Mouse (Mus musculus) kidney, postnatal 36 days (tissue): ENCODE data around the gene Gcn1l1.

Source experiments
- DNase-seq, 2 experiments: peaks; one replicate each; pipeline ENCODE4 v3.0.0; 2021 to 2022; ENCODE audit warnings: mixed read lengths in 2 of 2

Gene Gcn1l1

DNA sequence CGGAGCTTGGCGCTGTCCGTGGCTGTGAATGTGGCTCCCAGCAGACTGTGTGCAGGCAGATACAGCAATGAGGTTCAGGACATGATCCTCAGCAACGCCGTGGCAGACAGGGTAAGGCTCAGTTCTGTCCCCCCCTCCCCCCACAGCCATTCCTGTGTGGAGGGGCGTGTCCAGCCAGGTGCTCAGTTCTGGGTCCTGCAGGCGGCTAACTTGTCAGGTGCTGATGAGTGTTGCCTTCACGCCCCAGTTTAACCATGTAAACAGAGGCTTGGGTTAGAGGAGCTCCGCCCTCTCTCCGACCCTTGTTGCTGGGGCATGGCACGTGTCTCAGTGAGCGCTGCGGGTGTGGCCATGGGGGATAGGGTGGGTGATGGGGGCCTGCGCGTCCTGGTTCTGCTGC is 54.6 kb downstream of the Gcn1l1 start:
- DNase-seq = no peak

DNA sequence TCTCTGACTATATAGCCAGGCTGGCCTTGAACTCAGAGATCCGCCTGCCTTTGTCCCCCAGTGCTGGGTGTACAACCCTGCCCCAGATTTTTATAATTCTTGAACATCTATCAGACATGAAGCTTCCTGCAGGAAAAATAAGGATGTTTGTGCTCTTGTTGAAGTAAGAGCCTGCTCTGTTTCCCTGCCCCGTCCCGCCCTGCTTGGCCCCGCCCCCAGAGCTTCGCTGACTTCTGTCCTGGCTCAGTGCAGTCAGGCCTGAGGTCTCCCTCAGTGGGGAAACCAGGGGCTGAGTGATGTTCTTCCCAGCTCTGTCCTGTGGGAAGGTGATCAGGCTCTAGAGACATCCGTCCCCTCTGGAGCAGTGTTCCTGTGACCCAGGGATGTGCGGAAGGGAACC is 57.6 kb downstream of the Gcn1l1 start:
- no peak for DNase-seq

DNA sequence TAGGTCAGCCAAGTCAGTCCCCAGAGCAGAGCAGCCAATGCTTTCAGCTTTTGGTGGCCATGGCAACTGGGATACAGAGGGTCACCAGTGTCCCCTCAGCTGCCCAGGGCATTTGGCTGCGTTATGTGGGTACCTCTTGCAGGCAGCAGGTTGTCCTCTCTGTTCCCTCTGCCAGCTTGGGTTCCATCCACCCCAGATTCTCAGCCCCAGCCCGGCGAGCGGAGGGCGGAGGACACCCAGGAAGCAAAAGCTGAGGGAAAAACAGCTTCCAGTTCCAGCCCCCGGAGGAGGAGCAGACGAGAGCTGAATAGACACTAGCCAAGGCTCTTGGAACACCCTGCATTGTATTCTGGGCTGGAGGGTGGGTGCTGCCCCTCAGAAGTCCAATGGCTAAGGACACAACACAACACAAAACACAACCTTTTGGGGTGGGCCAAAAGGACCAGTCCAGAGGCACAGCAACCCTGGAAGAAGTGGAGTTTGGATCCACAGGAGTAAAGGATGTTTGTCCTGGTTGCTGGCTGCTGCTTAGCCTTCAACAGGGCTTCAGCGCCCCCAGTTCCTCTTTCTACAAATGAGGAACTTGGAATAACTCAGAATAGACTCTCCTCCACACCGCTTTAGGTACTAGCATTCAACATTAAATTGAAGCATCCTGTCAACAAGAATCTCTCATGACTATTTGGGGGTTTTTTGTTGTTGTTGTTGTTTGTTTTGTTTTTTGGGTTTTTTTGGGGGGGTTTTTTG is 58.8 kb downstream of the Gcn1l1 start:
- DNase-seq = no peak

DNA sequence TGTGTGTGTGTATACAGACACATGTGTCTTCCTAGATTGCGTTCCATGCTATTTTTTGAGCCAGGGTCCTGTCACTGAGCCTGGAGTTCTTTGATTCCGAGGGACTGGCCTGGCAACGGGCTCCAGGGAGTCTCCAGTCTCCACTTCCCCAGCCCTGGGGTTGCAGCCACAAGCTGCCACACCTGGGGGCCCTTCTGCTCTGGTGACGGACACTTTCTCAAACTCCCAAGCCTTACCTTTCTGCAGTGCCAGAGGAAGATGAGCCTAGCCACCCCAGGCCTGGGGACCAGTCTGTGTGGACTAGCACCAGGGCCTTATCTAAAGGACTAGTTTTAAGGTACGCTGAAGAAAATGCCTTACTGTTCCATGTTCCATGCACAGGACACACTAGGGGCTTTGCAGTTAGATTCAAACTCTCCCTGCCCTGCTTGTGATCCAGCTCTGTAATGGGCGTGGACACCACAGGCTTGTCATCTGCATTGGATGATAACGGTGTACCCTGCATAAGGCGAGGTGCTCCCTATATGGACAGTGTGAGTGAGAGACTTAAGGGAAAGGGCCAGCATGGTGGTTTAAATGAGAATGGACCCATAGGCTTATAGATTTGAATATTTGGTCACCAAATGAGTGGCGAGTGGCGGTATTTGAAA is 61.3 kb downstream of the Gcn1l1 start:
- DNase-seq = no peak

DNA sequence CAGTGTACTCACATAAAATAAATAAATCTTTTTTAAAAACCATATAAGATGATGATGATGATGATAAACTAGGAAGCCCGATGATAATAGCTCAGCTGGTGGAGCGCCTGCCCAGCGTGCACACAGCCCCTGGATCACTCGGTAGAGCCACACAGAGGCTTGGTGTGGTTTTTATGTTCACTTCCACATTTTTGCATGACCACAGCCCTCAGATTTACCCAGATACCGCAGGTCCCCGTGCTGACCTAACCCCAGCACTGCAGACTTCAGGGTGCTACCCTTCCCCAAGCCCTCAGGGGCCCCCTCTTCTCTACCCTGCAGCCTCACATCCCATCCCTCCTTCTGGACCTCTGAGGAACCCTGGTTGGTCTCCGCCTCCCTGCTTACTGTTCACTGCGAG is 63.0 kb downstream of the Gcn1l1 start:
- no peak for DNase-seq

DNA sequence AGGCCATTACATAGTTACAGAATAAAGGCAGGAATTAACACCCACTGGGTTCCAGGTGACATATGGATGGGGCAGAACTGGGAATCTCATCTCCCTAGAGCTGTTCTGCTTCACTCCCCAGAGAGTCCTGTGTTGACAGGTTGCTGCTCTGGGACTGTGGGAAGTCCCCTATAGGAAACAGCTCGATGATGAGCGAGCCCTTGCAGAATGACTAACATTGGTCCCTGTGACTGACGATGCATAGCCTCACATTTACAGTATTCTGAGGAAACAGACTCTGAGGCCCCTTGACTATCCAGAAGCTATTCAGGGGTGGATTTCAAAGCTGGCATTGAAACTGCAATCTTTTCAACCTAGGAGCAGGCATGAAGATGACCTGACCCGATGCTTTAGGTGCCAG is 64.6 kb downstream of the Gcn1l1 start:
- DNase-seq = no peak

DNA sequence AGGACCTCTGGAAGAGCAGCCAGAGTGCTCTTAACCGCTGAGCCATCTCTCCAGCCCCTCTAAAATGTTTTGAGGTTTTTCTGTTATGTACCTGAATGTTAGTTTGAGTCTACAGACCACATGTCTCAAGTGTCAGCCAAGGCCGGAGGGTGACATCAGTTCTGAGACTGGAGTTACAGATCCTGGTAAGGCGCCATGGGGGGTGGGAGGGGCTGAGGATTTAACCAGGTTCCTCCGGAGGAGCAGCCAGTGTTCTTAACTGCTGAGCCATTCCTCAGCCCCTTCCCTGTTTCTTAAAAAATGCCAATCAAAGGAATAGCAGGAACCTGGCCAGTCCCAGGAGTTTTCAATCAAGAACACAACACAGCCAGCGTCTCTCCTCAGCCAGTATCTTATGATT is 65.2 kb downstream of the Gcn1l1 start:
- no peak for DNase-seq

DNA sequence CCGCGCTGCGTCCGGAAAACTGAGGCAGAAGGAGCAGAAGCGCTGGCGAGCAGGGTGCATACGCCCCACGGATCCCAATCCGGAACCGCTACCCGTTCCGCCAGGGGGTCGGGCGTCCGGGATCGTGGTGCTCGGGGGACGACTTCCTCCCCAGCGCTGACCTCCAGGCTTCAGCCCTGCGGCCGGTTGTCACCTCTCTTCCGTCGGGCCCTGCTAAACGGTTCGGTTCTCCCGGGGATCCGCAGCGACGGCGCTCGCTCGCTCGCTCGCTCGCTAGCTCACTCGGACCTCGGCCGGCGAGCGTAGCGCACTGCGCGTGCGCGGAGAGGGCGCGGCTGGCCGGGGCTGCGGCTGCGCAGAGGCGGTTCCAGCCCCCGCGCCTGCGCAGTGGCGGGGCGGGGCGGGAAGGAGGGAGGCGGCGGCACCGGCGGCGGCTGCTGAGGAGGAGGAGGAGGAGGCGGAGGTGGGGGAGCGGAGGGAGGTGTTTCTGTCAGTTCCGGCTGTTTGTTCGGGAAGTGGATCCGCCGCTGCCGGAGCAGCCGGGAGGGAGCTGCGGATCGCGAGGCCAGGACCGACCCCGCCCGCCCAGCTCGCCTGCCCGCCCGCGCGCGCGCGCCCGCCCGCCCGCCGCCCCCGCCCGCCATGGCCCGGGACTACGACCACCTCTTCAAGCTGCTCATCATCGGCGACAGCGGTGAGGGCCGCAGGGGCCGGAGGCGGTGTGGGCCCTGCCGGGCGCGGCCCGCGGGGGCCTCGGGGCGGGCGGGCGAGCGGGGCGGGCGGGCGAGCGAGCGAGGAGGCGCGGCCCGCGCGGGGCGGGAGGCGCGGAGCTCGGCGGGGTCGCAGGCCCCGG is 66.7 kb downstream of the Gcn1l1 start, which contains the start of gene Rab35:
TSS of gene Rab35 (plus strand) at position 404 of the 853 bp plus-strand sequence.
- peak; percentile 96 for DNase-seq

DNA sequence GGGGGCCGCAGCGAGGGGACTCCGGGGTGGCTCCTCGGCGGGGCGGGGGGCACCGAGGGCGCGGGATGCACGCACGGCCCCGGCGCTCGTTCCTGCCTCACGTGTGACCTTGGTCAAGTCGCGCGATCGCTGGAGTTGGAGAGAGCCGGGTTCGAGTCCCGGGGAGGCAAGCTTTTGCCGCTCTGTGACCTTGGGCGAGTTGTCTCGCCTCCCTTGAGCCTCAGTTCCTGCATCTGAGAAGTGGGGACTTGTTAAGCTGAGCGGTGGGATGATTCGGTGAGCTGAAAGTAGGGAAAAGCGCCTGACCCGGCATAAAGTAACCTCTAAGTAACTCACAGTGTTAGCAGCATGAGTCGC is 67.3 kb downstream of the Gcn1l1 start:
- DNase-seq = peak in 1 of 2 experiments; percentile 64

DNA sequence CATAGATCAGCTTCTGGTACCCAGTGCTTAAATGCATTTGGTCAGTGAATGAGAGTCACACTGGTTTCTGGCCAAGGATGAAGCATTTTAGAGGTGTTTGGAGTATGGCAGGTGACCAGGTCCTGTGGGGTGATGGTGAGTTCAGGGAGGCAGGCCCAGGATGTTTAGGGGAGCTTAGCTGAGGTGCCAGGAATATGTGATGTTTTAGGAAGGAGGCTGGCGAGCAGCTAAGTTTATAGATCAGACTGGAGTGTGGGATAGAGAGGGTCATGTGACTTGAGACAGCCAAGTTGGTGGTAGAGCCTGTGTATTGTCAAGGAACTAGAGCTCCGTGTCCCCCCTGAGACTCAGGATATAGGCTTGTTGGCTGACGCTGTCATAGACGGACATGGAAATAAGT is 68.0 kb downstream of the Gcn1l1 start:
- no peak for DNase-seq

DNA sequence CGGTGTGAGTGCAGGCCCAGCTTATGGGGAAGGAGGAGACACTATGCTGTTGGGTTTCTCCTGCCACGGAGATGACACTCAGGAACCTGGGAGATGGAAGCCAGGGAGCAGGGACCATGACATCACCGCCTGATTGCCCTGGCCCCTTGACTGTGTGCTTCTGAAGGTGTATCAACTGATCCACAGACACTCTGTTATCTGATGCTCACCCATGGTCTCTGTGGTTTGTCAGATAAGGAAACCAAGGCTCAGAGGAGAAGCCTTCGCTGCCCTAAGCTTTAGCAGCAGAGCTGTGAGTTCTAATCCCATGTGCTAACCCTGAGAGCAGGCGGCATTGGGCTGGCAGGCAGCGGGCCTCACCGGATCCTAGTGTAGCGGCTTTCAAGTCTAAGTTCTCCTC is 69.0 kb downstream of the Gcn1l1 start:
- DNase-seq = no peak

DNA sequence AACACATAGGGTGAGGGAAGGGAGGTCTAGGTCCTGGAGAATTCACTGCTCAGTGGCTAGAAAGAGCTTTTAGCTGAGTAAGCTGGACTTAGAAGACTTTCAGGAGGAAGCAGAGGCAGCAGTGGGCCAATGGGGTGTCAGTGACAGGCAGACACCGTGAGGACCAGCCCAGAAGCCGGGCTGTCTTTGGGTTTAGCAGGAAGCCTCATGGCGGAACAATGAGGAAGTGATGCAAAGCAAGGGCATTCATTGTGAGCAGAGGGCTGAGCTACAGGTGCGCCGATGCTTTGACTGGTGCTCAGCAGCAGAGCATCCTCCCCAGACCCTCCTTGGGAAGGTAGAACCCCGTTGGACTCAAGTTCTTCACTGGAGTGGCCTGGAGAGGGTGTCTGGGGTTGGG is 70.5 kb downstream of the Gcn1l1 start:
- DNase-seq = peak in 1 of 2 experiments; percentile 32

DNA sequence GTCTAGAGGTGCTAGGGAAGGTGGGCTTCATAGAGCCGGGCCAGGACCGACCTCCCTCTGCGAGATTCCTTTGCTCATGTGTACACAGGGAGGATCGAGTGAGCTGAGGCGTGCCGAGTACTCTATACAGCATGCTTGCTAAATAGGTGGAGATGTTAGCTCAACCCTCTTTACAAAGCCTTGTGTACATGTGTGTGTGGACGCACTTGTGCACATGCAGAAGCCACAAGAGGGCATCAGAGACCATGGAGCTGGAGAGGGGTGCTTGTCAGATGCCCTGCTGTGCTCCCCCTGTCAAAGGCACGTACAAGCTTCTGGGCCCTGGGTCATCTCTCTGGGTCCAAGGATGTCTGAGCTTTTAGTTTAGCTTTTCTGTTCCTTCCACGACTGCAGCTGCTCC is 79.1 kb downstream of the Gcn1l1 start:
- DNase-seq = no peak

DNA sequence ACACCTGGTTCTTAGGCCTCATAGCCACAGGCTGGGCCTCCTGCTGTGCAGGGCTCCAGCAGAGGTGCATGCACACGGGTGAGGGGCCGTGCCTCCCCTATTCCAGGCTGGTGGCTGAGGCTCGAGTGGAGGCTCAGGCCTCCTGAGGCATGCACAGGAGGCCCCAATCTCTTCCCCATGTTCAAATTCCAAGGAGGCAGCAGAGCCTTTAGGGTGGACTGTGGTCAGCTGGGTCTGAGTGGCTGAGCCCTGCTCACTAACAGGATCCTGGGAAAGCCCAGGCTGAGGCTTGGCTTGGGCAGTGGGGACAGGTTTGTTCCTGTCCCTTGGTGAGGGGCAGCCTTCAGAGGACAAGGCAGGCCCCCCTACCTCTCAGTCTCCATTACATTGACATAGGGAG is 83.8 kb downstream of the Gcn1l1 start:
- DNase-seq = no peak

DNA sequence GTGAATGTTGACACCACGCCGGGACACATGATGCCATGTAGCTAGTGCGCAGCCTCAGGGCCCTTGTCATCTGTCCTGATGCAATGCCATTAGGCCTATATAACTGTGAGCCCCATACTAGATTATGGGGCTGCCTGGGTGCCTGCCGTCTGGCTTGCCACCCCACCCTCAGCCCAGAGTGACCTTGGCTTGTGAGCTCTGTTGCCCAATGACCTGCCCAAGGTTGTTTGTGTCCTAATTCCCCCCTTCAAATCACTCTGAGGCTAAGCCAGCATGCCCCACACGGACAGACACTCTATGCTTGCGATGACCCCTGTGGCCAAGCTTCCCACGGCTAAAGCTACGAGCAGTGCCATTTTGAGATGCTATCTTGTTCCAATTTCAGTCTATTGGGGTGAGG is 84.6 kb downstream of the Gcn1l1 start:
- no peak for DNase-seq

DNA sequence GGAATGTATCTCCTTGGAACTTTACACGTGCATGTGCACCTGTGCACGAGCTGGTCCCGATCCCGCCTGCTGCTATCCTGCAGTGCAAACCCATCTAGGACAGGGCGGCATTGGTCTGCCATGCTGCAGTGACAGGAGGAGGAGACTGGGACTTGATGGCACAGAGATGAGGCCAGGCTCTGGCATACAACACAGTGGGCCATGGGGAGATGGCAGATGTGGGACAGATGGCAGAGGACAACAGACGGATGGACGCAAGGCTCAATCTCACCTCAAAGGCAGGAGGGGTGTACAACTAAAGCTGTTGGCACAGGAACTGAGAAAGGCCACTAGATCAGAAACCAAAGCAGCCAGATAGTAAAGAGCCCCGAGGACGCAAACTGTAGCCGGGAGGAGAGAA is 85.8 kb downstream of the Gcn1l1 start:
- DNase-seq = no peak

DNA sequence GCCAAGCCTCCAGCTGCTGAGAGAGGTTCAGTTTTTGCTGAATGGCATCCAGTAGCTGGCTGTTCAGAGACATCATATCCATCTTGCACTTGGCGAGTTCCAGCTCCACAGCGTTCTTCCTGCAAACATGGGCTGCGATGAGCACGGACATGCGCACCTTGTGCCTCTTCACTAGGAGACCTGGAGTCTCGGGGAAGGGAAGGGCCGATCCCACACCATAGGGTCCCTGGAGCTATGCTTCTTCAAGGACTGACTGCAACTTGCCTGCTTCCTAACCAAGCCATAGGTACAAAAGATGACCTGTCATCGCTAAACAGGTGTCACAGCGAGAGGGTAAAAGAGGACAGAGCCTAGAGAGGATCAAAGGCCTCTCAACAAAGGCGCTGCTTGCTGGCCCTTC is 86.8 kb downstream of the Gcn1l1 start:
- DNase-seq = no peak

DNA sequence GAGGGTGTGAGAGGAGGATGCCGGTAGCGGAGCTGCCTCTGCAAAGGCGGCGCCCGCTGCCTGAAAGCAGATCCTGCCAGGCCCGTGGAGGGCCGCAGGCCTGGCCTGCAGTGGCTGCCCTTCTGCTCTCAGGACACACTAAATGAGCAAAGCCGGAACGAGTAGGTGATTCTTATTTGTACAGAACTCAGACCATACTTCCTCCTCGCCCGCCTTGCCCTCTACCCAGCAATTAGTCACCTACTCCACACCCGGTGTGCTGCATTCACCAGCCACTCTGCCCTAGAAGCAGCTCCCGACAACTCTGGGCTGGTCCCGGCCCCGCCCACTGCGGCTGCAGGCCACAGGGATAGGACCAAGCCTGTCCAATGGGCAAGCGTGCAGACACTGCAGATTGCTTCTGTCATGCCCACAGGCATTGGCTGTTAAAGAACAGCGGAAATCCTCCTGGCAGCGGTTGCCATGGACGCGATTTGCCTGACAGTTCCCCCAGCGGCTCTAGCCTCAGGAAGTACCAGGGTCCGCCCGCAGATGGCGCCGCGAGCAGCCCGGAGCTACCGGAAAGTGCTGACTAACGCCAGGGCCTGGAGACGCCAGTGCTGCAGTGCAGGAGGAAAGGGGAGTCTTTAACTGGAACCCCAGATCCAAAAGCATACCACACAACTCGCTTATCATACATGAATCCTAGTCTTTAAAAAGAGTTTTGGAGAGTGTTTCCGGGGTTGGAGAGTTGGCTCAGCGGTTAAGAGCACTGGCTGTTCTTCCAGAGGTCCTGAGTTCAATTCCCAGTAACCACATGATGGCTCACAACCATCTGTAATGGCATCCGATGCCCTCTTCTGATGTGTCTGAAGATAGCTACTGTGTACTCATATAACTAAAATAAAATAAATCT is 87.9 kb downstream of the Gcn1l1 start:
- DNase-seq = peak; percentile 100

DNA sequence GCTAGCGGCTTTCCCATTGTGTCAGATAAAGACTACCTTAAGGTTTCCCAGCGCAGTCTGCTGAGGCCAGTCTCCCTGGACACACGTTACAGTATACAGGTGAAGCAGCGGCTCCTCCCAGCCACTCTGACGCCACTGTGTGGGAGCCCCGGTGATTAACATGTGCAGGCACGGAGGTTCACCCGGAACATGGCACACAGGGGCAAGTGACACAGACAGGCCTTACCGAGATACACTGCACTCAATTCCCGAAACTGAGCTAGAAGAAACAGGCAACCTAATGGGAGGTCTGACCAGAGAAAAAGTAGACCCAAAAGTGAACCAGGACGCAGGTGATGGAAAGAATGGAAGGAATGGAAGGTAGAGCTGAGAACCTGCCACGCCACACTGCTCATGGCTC is 88.7 kb downstream of the Gcn1l1 start:
- DNase-seq = no peak

DNA sequence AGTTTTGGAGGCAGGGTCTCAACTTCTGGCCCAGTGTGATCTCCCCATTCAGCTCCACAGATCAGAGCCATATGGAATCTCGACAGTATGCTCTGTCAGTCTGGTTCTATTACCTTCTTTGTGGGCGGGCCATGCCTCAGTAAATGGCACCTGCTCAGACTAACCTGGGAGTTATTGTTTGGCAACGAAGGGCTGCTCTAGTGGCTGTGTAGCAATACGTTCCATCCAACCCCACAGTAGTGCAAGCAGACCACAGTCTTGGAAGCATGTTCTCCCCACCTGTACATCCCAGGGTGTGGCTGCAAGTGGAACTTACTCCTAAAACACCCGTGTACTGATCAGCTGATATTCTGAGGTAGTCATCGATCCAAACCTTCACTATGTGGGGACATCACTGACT is 91.6 kb downstream of the Gcn1l1 start:
- no peak for DNase-seq

DNA sequence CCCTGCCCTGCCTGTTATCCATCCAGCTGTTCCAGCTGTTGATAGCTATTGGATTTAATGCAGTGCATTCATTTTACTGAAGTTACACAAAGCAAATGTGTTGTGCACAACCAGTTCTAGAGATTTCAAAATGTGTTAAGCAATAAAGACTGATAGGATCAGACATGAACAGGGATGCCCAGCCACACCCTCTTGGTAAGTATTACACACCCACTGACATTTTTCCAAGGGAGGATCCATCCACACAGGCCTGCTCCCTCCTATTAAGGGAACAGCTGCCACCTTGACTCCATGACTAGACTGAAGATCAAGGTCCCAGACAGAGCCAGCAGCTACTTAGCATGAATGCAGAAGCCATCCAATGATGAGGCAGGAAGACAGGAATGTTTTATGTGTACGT is 92.2 kb downstream of the Gcn1l1 start:
- no peak for DNase-seq

DNA sequence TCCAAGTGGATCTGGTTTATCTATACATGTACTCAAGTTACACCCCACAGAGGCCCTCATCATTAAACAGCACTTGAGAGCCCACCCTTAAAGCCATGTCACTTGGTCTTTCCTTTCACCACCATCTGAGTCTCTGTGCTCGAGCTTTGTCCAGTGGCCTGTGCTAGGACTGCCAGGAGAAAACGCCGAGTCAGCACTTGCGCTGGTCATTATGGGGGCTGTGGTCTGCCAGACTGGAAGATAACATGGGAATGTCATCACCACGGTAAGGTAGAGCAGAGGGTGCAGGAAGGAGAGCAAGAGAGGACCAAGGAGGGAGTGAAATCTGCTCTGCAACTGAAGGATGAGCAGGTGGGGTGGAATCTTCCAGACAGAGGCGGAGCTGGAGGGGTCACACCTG is 93.3 kb downstream of the Gcn1l1 start:
- DNase-seq = no peak

DNA sequence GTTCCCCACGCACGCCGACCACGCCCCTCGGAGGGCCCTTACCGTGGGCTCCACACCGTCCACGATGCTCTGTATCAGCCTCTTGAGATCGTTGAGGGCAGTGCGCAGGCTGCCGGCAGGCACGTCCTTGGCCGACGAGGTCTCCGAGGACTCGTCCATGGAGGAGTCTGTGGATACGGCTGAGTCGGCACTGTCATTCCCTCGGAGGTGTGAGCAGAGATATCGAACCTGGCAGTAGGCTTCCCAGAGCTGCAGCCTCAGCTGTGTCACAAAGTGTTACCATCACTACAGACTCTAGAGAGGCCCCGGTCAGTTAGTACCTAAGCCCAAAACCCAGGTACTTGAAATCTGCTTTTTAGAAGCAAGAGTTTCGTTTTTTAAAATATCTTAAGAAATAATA is 97.6 kb downstream of the Gcn1l1 start:
- DNase-seq = no peak
